Mouse (Mus musculus): ENCODE measurements around the gene Rflna.

Gene Rflna

DNA sequence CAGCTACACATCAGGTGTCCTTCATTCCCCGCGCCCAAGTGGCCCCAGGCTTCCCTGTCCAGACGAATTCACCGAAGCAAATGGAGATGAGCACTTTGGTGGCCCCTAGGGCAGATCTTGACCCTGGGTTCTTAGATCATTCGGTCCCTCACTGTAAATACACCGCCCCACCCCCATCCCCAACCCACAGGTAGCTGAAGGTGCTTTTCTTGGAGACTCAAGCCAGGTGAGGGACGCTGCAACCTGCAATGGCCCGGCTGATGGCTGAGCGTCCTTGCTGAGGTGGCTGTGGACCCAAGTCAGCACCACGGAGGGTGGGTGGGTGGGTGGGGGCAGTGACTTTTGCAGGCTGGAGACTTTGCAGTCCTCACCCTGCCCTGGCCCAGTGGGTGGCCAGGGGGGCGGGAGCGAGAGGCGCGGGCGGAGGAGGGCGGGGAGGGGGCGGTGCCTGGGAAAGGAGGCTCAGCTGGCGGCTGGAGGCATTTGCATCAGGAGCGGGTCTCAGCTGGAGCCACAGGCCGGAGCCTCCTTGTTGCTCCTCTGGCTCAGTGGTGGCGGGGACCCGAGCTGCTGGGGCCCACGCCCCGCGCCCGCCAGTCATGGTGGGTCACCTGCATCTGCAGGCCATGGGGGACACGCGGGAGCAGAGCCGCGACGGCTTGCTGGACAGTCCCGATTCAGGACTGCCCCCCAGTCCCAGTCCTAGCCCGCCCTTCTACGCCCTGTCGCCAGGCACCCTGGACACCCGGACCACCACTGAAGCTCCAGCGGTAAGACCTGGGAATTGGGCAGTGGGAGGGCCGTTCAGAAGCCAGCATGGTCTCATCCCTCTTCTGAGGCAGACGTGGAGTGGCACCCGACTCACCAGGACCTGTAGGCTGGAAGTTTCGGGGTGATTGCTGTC lies at the start of gene Rflna:
Gene Rflna, plus strand, starts transcription at position 253 of the 904 bp plus-strand sequence.
- no peak for DNase-seq (ENCODE audit: low spot score in 2 of 2)

DNA sequence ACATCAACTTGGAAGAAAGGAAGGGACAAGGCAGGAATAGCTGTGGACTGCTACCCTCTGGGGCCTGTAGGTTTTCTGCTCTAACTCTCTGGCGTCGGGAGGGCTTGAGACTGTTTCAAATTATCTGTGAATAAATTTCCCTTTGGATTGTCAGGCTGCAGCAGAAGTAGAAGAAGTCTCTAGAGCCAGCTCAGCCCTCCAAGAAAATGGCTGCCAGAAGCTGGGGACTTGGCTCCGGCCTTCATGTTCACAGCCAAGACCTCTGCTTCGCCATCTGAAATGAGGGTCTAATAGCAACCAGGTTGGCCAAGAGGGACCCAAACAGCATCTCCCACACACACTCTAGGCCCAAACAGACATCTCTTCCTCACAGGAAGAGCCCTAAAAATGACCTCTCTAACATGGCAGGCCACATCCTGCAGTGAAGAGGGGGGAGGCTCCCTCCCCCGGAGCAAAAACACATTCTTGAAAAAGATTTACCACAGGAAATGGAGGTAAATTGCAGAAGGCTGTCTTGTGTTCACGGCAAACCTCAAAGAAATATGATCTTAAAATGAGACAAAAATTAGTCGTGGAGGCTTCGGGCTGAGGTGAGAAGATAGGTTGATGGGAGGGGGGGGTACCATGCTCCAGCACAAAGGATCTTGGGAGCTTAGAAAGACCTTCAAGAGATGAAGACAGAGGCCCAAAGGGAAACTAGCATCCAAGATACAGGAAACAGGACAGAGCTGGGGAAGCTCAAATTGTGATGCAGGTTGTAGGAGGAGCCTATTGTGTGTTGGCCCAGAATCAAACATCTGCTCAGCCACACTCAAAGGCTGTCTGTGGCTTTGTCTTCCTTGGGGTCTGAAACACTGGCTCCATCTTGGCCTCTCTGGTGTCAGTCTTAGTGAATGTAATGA lies 48.4 kb upstream of the Rflna start:
- DNase-seq (ENCODE audit: low spot score in 2 of 2), result peak in 1 of 2 experiments; percentile 50

DNA sequence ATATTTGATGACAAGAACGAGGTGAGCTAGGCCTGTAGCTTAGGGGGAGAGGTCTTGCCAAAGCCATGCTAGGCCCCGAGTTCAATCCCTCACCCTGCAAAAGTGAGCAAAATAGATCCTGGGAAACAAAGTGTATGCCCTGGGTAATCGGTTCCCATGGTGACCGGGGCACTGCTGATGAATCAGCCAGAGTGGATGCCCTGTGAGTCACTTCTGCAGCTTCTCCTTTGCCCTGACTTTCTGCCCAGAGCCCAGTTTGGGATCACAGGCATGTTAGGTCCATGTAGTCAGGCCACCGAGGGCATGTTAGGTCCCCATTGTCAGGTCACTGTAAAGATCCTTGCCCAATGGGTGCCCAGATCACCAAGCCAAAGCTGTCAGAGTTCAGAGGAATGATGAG lies 45.5 kb upstream of the Rflna start:
- DNase-seq (ENCODE audit: low spot score in 2 of 2), result no peak

DNA sequence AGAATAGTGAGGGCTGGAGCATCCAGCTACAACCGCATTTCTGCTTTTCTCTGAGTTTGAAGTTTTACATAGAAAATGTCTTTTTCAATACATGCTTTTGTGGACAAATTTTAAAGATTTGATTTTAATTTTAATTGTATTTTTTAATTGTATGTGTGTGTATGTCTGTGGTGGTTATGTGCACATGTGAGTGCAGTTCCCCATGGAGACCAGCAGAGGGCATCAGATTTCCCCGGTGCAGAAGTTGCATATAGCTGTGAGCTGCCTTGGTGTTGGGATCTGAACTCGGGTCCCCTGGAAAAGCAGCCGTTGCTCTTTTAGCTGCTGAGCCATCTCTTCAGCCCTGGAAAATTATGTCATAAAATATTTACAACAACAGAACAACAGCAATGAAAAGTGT lies 43.9 kb upstream of the Rflna start:
- DNase-seq (ENCODE audit: low spot score in 2 of 2), result no peak

DNA sequence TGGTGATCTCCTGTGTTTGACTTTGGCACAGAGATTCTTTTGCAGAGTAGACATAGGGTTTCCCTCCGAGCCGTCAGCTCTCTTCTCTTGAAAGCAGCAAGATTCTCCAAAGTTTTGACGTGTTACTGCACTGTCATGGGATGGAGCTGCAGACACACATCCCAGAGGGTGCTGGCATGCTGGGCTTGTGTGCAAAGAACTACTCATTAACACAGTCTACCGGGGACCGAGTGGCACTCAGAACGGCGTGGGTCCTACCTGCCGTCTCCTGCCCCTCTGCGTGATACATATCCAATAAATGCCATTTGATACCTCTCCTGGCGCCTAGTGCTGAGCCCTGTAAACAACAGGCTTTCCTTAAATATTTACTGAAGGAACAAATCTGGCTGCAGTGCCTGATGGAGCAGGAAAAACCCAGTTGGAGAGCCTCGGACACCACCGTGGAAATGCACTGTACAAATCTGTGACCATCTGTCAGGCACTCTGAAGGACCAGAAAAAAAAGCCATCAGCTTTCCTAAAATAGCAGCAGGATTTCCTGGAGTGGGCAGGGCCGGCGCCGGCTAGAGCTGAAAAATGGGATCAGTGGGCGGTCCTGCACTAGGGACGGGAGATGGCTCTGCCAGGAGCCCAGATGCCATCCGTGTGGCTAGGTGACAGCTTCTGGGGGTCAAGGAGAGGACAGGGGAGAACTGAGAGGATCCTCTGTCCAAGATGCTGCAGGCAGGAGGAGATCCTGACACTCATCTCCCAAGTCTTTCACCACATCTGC lies 42.7 kb upstream of the Rflna start:
- peak in 1 of 2 experiments; percentile 64 for DNase-seq (ENCODE audit: low spot score in 2 of 2)

DNA sequence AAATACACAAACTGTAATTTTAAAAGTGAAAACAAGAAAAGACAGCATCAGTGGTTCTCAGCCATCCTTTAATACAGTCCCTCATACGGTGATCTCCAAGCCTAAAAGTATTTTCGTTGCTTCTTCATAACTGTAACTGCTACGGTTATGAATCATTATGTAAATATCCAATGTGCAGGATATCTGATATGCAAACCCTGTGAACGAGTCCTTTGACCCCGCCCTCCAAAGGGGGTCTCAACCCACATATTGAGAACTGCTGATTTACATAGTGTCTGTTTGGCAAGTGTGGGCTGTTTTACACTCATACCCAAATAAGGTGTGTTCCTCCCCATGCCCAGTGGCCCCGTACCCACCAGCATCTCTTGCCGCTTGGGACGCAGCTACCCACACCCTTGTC lies 41.6 kb upstream of the Rflna start:
- no peak for DNase-seq (ENCODE audit: low spot score in 2 of 2)

DNA sequence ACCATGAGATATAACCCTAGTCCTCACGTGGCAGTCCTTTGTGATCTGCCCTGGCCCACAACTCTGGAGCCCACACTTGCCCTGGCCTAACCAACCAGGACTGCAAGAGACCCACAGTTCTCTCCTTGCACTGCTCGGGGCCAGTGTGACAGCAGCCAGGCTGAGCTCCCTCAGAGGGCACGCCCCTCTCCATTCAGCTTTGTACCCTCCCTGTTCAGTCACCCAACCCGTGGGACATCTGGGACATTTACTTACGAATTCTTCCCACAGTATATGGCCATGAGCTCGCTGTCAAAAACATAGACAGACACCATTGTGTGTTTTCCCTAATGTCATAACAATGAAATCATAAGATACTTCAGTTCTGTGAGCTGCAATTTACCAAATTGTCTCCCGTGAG lies 40.3 kb upstream of the Rflna start:
- DNase-seq (ENCODE audit: low spot score in 2 of 2), result no peak

DNA sequence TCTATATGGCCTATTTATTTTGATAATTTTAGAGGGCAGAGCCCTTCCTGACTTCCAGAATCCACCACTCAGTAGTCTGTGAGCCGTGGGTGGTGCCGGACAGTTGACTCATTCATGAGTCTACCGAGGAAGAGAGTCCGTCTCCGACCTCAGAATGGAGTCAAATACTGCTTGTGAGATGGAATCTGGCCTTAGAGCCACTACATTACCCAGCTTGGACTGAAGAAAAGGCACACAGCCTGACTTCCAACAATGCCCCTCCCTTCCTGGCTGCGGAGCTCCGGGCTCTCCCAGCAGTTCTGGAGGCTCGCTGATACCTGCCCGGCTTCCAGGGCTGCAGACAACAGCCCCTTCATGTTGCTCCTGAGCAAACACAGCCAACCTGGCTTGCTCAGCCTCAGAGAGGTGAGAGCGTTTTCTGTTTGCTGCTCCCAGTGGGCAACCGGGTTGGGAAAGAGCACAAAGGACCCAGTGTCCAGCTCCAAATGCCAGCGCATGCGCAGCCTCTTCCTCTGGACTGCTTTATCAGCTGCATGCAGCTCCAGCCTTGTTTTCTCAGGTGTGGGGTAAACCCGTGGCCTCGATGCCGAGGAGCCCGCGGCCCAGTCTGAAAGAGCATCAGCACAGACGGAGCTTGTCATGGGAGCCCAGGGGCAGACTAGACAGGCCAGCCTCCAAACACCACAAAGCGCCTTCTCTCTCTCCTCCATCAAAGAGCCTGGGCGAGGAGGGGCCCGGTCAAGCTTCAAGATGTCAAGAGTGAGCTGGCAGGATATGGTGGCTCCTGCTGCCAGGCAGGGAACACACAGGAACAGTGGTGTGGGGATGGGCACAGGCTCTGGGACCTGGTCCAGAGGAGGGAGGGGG lies 39.0 kb upstream of the Rflna start:
- peak; percentile 38 to 67 for DNase-seq (ENCODE audit: low spot score in 2 of 2)

DNA sequence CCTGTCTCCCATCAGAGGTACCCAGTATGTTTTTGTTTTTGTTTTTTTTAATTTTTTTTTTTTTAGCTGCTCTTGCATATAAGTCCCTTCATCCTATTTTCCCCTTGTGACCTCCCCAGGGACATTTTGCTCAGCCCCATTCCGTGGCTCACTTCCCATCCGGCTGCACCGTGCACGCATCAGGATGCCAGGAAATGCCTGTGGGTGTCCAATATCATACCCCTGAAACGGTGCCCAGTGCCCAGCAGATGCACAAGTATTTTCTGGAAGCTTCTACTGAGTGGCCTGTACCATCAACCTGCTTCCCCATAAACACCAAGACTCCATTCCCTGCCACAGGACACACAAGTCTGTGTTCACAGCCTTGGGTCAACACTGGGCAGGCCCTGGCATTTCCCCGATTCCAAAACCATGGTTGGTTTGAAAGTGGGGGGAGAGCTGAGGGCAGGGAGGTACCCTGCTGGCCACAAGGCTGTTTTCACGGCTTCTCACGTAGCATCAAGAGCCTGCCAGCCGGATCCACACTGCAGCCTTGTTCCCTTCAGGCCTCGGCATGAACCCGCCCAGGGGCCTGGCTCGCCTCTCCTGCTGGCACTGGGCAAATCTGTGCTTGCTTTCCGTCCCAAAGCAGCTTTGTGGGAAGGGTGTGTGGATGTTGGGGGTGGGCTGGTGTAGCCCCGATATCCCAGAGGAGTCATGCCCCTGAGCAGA lies 36.2 kb upstream of the Rflna start:
- peak in 1 of 2 experiments; percentile 57 for DNase-seq (ENCODE audit: low spot score in 2 of 2)

DNA sequence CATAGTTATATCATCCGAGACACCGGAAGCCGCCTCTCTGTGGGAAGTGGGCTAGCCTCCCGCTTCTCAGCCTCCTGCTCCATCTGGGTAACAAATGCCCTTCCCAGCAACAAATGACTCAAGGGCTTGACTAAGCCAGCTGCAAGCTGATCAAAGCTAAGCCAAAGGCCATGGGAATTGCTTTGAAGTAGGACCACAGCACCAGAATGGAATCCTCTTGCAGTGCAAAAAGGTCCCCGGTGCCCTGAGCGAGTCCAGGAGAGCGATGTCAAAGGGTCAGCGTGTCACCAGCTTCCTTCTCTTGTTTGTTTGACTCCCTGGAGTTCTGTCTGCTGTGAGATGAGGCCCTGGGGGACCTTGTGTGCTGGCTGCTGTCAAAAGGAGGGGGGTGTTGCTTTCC lies 33.2 kb upstream of the Rflna start:
- no peak for DNase-seq (ENCODE audit: low spot score in 2 of 2)

DNA sequence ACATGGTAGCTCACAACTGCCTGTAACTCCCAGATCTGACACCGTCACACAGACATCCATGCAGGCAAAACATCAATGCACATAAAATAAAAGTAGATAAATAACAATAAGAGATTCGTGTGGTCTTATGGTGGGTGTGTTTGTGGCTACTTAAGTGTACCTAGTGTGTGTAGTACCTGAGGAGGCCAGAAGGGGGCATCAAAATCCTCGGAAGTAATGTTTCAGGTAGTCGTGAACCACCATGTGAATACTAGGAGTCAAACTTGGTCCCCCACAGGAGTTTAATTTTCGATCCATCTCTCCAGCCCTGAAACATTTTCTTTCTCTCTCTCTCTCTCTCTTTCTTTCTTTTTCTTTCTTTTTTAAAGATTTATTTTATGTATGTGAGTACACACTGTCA lies 16.8 kb upstream of the Rflna start:
- DNase-seq (ENCODE audit: low spot score in 2 of 2), result no peak

DNA sequence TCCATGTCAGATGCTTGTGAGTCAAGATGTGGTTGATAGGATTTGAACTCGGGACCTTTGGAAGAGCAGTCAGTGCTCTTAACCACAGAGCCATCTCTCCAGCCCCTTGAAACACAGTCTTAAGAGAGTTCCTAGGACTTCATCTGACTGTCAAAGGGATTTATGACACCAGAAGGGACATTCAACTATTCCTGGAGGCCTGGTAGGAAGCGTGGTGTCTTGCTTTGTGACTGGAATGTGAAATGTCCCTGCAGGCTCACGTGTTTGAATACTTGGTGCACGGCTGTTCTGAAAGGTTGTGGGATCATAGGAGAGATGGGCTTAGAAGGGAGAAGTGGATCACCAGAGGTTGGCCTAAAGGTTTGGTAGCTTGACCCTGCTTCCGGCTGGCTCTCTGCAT lies 16.4 kb upstream of the Rflna start:
- DNase-seq (ENCODE audit: low spot score in 2 of 2), result no peak

DNA sequence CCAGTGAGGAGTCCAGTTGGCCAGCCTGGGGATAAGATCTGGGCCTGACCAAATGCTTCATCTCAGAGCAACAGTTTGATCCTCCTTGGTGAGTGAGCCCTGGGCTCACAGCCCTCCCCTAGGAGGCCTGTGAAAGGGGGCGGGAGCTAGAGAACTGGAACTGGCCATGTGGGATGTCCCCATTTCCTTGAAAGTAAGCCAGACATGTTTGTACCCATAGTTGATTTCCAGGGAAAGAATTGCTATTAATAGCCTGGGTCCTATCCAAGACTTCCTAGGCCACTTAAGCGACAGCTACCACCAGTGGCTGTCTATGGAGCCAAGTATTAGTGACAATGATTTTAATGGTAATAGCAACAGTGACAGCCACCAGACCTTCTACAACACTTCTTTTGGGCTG lies 13.3 kb upstream of the Rflna start:
- DNase-seq (ENCODE audit: low spot score in 2 of 2), result no peak

DNA sequence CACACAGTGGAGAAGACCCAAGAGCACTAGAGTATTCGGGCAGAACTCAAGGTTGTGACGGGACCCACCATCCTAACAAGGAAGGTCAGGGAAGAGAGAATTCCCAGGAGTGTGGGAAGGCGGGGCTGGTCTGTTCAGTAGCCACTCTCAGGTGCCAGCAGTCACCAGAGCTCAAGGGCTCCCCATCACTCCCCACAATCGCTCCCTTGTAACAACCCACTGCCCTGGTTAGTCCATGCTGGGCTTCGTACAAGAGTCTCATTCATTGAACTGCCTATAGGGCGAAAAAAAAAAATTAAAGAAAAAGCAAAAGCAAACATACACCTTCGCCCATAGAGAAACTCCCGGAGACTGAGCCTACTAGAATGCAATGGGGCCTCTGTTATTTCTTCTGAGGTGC lies 10.7 kb upstream of the Rflna start:
- no peak for DNase-seq (ENCODE audit: low spot score in 2 of 2)

DNA sequence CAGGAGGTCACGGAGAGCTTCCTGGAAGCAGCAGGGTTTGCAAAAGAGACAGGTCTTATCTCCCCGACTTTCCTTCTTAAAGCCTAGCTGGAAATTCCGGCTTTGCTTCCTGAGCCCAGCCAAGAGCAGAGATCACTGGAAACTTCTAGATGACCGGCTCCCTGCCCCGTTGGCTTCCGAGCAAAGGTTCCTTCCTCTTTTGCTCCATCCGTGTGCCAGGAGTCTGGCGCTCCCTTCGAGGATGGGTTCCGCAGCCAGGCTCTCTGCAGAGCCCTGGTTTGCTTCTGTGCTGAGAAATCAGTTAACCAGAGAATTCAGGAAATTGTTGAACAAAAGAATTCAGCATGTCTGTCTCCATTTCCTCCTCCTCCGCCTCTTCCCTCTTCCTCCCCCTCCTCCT lies 10.1 kb upstream of the Rflna start:
- no peak for DNase-seq (ENCODE audit: low spot score in 2 of 2)

DNA sequence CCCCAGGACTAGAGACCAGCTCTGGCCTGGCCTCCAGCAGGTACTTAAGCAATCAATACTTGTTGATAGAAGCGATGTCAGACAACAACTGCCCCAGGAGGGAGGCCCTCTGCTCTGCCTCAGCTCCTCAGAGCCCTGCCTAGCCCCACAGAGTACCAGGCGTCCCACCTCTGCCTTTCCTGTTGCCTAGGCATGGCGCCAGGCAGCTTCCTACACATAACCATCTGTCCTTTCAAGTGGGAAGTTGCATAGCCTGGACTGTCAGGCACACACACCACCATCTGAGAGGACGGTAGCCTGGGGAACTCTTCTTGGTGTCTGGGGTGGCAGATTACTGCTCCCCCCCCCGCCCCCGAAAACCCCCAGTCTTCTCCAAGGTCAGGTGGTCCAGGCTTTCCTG lies 6.2 kb upstream of the Rflna start:
- no peak for DNase-seq (ENCODE audit: low spot score in 2 of 2)

DNA sequence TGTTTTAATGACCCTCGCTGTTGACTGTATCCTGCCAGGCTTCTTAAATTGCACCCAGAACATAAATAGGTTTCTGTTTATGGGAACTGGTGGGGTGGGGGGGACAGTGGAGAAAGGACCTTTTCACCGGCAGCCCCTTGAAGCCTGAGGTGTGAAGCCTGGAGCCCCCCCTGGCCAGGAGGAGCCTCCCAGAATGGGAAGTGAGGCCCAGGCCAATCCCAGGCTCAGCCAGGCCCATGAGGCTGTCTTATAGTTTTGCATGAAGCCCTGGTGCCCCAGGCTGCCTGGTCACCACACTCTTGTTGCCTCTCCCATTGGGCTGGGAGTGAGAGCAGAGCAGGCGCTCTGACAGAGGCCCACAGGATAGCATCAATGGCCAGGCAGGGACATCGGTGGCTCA lies 5.1 kb upstream of the Rflna start:
- no peak for DNase-seq (ENCODE audit: low spot score in 2 of 2)

DNA sequence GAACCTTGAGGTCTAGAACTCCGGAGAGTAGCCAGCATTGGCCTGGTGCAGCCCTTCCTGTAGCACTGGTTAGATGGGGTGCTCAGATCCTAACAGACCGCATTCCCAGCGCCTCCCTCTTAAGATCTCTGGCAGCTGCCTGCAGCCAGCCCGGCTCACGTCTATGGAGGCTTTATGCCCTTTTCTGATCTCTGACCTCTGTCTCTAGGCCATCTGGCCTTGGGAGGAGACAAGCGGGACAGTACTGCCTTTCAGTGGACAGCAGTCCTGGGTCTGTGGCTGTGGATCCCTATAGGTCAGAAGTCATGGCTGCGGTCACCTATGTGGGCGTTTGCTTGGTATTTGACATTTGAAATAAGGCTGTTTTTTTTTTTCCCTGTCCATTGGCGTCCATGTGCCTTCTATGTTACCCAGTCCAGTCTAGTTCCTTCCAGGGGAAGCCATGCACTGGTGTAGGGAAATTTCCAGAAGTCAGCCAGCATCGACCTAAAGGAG lies 2.2 kb upstream of the Rflna start:
- DNase-seq (ENCODE audit: low spot score in 2 of 2), result no peak

DNA sequence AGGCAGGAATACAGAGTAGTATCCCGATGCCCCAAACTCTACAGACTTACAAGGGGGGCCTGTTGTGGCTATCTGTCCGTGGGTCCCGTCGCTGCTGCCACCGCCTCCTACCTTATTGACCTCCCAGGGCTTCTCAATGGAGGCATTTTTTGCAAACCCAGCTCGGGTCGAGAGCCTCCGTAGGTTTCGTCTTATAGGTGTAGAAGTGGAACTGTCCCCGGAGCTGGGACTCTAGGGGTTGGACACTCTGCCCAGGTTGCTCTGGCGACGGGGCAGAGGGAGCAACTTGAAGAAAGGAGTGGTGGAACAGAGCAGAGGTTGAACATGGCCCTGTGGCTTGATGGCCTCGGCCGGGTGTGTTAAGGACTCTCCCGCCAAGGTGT lies 843 bp downstream of the Rflna start:
- DNase-seq (ENCODE audit: low spot score in 2 of 2), result no peak

Measured in cerebellum, postnatal 4 days (tissue).